Comparison of ENCODE assay signal across 9 mouse cellular contexts in the genomic region with DNA sequence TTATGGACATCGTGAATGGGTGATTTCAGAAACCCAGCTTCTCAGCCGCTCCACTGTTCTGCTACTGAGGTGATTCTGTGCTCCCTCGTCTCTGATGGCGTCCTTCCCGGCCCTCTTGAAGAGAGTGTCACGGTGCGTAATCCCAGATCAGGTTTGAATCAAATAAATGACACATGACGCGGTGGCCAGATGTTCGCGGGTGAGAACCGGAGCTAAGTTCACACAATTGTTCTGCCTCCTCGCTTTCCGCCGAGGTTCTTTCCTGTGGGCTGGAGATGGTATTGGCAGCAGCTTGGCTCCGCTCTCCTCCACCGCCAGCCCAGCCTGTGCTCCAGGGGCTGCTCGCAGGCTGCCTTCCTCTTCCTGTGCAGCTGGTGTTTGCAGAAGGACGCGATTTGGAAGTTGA.
A peak's percentile ranks its signal among the peaks of the same experiment; 100 is the strongest.
DNase-seq lines count a peak whose midpoint lies in the region; ATAC-seq and TF ChIP-seq lines count a peak whose summit lies in the region.
"Had no signal": no experiment of that assay in that cellular context is flagged by ENCODE, and none has a peak within 500 bp of the region (broad histone marks: within the 10 kb centered on the region; RNA-seq: fewer than 3 reads in every experiment).

No protein-coding gene starts in this region.

- no peaks in the 10 kb centered on the region for H3K36me3 ChIP-seq in forebrain, embryonic 15.5 days
- H3K36me3 ChIP-seq in forebrain, embryonic 11.5 days (ENCODE audit: control insufficient read depth, insufficient read depth, low read length), result no peaks in the 10 kb centered on the region
- H3K36me3 ChIP-seq in heart, embryonic 10.5 days, result no peaks in the 10 kb centered on the region
- H3K36me3 ChIP-seq in liver, embryonic 11.5 days (ENCODE audit: control insufficient read depth, insufficient read depth, low read length), result no peaks in the 10 kb centered on the region
- no peaks in the 10 kb centered on the region for H3K36me3 ChIP-seq in midbrain, embryonic 14.5 days (ENCODE audit: control insufficient read depth, insufficient read depth, low read length)

- peaks cover 10% of the 10 kb centered on the region; the same call in 1 of the 2 replicates for H3K4me1 ChIP-seq in forebrain, embryonic 15.5 days
- H3K4me1 ChIP-seq in forebrain, embryonic 11.5 days (replicated peaks; ENCODE audit: control insufficient read depth, insufficient read depth, low read length), result no peaks in the 10 kb centered on the region
- H3K4me1 ChIP-seq in heart, embryonic 10.5 days, result peaks cover 17% of the 10 kb centered on the region
- peaks cover 8% of the 10 kb centered on the region for H3K4me1 ChIP-seq in liver, embryonic 11.5 days (replicated peaks; ENCODE audit: control insufficient read depth, insufficient read depth, low read length)
- H3K4me1 ChIP-seq in midbrain, embryonic 14.5 days (ENCODE audit: control insufficient read depth, insufficient read depth, low read length), result no peaks in the 10 kb centered on the region

- no peak overlapping the region for H3K4me3 ChIP-seq in forebrain, embryonic 15.5 days
- no peak overlapping the region for H3K4me3 ChIP-seq in forebrain, embryonic 11.5 days (ENCODE audit: low read depth, low read length)
- H3K4me3 ChIP-seq in heart, embryonic 10.5 days, result peak overlapping the region; percentile 37
- peak overlapping the region; percentile 27 for H3K4me3 ChIP-seq in liver, embryonic 11.5 days (ENCODE audit: low read depth, low read length)
- no peak overlapping the region for H3K4me3 ChIP-seq in midbrain, embryonic 14.5 days (replicated peaks; ENCODE audit: low read depth, low read length)

- no peaks in the 10 kb centered on the region for H3K27me3 ChIP-seq in forebrain, embryonic 15.5 days
- H3K27me3 ChIP-seq in forebrain, embryonic 11.5 days (ENCODE audit: control insufficient read depth, insufficient read depth, low read length), result no peaks in the 10 kb centered on the region
- no peaks in the 10 kb centered on the region for H3K27me3 ChIP-seq in heart, embryonic 10.5 days (ENCODE audit: insufficient read depth, poor library complexity, severe bottlenecking)
- H3K27me3 ChIP-seq in liver, embryonic 11.5 days (replicated peaks; ENCODE audit: control insufficient read depth, insufficient read depth, low read length), result peaks cover 3% of the 10 kb centered on the region
- H3K27me3 ChIP-seq in midbrain, embryonic 14.5 days (ENCODE audit: control insufficient read depth, insufficient read depth, low read length), result no peaks in the 10 kb centered on the region
- H3K27me3 ChIP-seq: CH12.LX had no signal

- DNase-seq in forebrain, embryonic 11.5 days (ENCODE audit: low spot score), result no peak
- peak; percentile 65 for DNase-seq in brain, embryonic 14.5 days (ENCODE audit: low read depth)
- no peak for DNase-seq in heart, embryonic 10.5 days (ENCODE audit: low spot score)
- peak; percentile 47 for DNase-seq in kidney, adult 18-20 months
- no peak for DNase-seq in liver, embryonic 11.5 days (ENCODE audit: low spot score)
- peak; percentile 61 for DNase-seq in midbrain, embryonic 14.5 days
- no peak for DNase-seq in cerebellum, adult 18-20 months

- ATAC-seq in forebrain, embryonic 15.5 days (replicated peaks), result no peak
- ATAC-seq in forebrain, embryonic 11.5 days (replicated peaks; ENCODE audit: low FRiP score), result no peak
- no peak for ATAC-seq in liver, embryonic 11.5 days (replicated peaks; ENCODE audit: low FRiP score)
- ATAC-seq in midbrain, embryonic 14.5 days (ENCODE audit: low FRiP score, low TSS enrichment), result no peak

- WGBS in forebrain, embryonic 15.5 days, result 79% methylated on average over 20 of the region's 20 CpGs
- 80% methylated on average over 20 of the region's 20 CpGs for WGBS in forebrain, embryonic 11.5 days
- WGBS in heart, embryonic 10.5 days, result 44% methylated on average over 20 of the region's 20 CpGs
- 31% methylated on average over 20 of the region's 20 CpGs for WGBS in liver, embryonic 11.5 days
- 47% methylated on average over 20 of the region's 20 CpGs for WGBS in midbrain, embryonic 14.5 days

- no peak for TF ChIP-seq POLR2A in brain, embryonic 14.5 days (IDR thresholded peaks at IDR 0.05; ENCODE audit: borderline replicate concordance, extremely low read depth, insufficient read depth, insufficient read length, poor library complexity, severe bottlenecking)

- H3K9me3 ChIP-seq in forebrain, embryonic 15.5 days, result no peaks in the 10 kb centered on the region
- H3K9me3 ChIP-seq in forebrain, embryonic 11.5 days (ENCODE audit: control insufficient read depth, low read length), result no peaks in the 10 kb centered on the region
- H3K9me3 ChIP-seq in heart, embryonic 10.5 days, result no peaks in the 10 kb centered on the region
- no peaks in the 10 kb centered on the region for H3K9me3 ChIP-seq in liver, embryonic 11.5 days (ENCODE audit: control insufficient read depth, low read length)
- no peaks in the 10 kb centered on the region for H3K9me3 ChIP-seq in midbrain, embryonic 14.5 days (ENCODE audit: control insufficient read depth, low read length)

- no peak overlapping the region for H3K9ac ChIP-seq in forebrain, embryonic 15.5 days (replicated peaks)
- no peak overlapping the region for H3K9ac ChIP-seq in forebrain, embryonic 11.5 days (ENCODE audit: low read length)
- no peak overlapping the region for H3K9ac ChIP-seq in liver, embryonic 11.5 days (ENCODE audit: low read depth, low read length)
- no peak overlapping the region for H3K9ac ChIP-seq in midbrain, embryonic 14.5 days (replicated peaks; ENCODE audit: low read length)

- 0 out of 2 replicates have a peak overlapping the region, but pooled peaks have one; percentile 27 for H3K27ac ChIP-seq in forebrain, embryonic 15.5 days (replicated peaks)
- H3K27ac ChIP-seq in forebrain, embryonic 11.5 days (ENCODE audit: low read depth, low read length), result no peak overlapping the region
- peak overlapping the region; percentile 37; the same call in 1 of the 2 replicates for H3K27ac ChIP-seq in heart, embryonic 10.5 days
- peak overlapping the region; percentile 11; the same call in 1 of the 2 replicates for H3K27ac ChIP-seq in liver, embryonic 11.5 days (ENCODE audit: low read depth, low read length)
- H3K27ac ChIP-seq in midbrain, embryonic 14.5 days (replicated peaks; ENCODE audit: low read depth, low read length), result 0 out of 2 replicates have a peak overlapping the region, but pooled peaks have one; percentile 41

- no peak for TF ChIP-seq CTCF in brain, embryonic 14.5 days (IDR thresholded peaks at IDR 0.05; ENCODE audit: borderline replicate concordance, extremely low read depth, insufficient read depth, insufficient read length)

- 0 out of 2 replicates have a peak overlapping the region, but pooled peaks have one; percentile 4 for H3K4me2 ChIP-seq in forebrain, embryonic 15.5 days (replicated peaks)
- no peak overlapping the region for H3K4me2 ChIP-seq in forebrain, embryonic 11.5 days (ENCODE audit: low read depth, low read length, severe bottlenecking)
- H3K4me2 ChIP-seq in liver, embryonic 11.5 days, result peak overlapping the region; percentile 60
- peak overlapping the region; percentile 29 for H3K4me2 ChIP-seq in midbrain, embryonic 14.5 days (ENCODE audit: low read length)

Comparison
In these comparisons a context has a peak if more than half of its experiments do, and no peak if none do; other contexts are left out.
1. H3K4me3 ChIP-seq: peak in heart, embryonic 10.5 days (single experiment) and liver, embryonic 11.5 days (single experiment); none in forebrain, embryonic 15.5 days (single experiment), forebrain, embryonic 11.5 days (single experiment) and midbrain, embryonic 14.5 days (single experiment).
2. DNase-seq: peak in brain, embryonic 14.5 days (single experiment), kidney, adult 18-20 months (single experiment) and midbrain, embryonic 14.5 days (single experiment); none in forebrain, embryonic 11.5 days (single experiment), heart, embryonic 10.5 days (single experiment), liver, embryonic 11.5 days (single experiment) and cerebellum, adult 18-20 months (0 of 2).